Mouse (Mus musculus) intestine, embryonic 14.5 days (tissue): ENCODE measurements around the gene Nlk. TPM values are rescaled to one million over a fixed set of nuclear protein-coding genes. Genes with fewer than 3 reads are reported as not detected.
"Not testable (repeated sequence)": the region's sequence is repeated elsewhere in the genome, so short reads cannot be mapped to it uniquely, and the experiment has no call there.

Experiments
- ATAC-seq: fragments of 200-750 bp; cut with Nextera tagmentation; replicated peaks from 2 replicates; pipeline ENCODE4 v1.8.0; 2017; ENCODE audit warnings: low read depth, moderate number of reproducible peaks, moderate TSS enrichment, moderate library complexity; ENCODE audit not compliant: low FRiP score, low TSS enrichment
- DNase-seq: peaks from one replicate; pipeline ENCODE4 v3.0.0-alpha.2; 2018; ENCODE audit warnings: low spot score
- H3K27ac ChIP-seq: fragments of 300-500 bp; sonication (generic); 2 replicates; pipeline ENCODE4 v1.5.1; 2014; ENCODE audit warnings: low read depth, mild to moderate bottlenecking, control low read depth
- H3K27me3 ChIP-seq: fragments of 300-500 bp; sonication (generic); replicated peaks from 2 replicates; pipeline ENCODE4 v1.6.1; 2014; ENCODE audit warnings: low read length, control low read depth; ENCODE audit not compliant: control insufficient read depth, insufficient read depth
- H3K36me3 ChIP-seq: fragments of 300-500 bp; sonication (generic); 2 replicates; pipeline ENCODE4 v1.6.1; 2014; ENCODE audit warnings: low read length, control low read depth; ENCODE audit not compliant: control insufficient read depth, insufficient read depth
- H3K4me1 ChIP-seq: fragments of 300-500 bp; sonication (generic); replicated peaks from 2 replicates; pipeline ENCODE4 v1.6.1; 2014; ENCODE audit warnings: low read length, control low read depth, mixed read lengths; ENCODE audit not compliant: control insufficient read depth, insufficient read depth
- H3K4me2 ChIP-seq: fragments of 300-500 bp; sonication (generic); 2 replicates; pipeline ENCODE4 v1.6.1; 2014; ENCODE audit warnings: low read length
- H3K4me3 ChIP-seq: fragments of 300-500 bp; sonication (generic); 2 replicates; pipeline ENCODE4 v1.5.1; 2014; ENCODE audit warnings: low read depth, low read length, control low read depth, mixed read lengths
- H3K9ac ChIP-seq: fragments of 300-500 bp; sonication (generic); 2 replicates; pipeline ENCODE4 v1.6.1; 2014; ENCODE audit warnings: mild to moderate bottlenecking, low read length
- H3K9me3 ChIP-seq: fragments of 300-500 bp; sonication (generic); 2 replicates; pipeline ENCODE4 v1.6.1; 2016; ENCODE audit warnings: low read length, control low read depth; ENCODE audit not compliant: control insufficient read depth
- WGBS: fragments of 180-500 bp; shearing (Covaris S2); extraction: QIAGEN DNeasy Blood & Tissue Kit; methylation state at CpG from one replicate; pipeline ENCODE4 v1.1.7; 2014; 5-methylcytosine and 5-hydroxymethylcytosine counted together
- polyA plus RNA-seq: library from polyadenylated mRNA; unstranded; fragments of >200 nt; fragmentation: Nextera tagmentation; extraction: Ambion mirVana; gene quantifications from 2 replicates; pipeline ENCODE4 v1.2.1, GENCODE M21; 2014

Gene Nlk
- polyA plus RNA-seq, 1 experiment from 2014 or later: 12.6 TPM

DNA sequence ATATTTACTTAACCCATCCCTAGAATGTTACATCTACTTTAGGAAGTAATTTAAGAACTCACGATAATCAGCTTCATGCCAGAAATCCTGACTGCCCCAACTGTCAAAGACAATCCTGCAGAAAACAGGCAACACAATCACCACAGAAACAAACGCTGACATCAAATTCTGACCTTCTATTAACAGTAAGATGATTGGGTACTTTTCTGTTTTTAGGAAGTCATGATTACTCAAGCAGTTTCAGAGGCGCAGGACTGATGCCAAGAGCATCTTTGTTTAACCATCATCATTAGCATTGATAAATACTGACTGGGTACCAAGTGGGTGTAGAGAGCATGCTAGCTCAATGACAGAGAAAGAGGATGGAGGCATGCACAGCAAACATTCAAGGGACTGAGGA lies 96.7 kb downstream of the Nlk start:
- no peak overlapping the region for H3K4me3 ChIP-seq
- H3K27ac ChIP-seq: no peak overlapping the region
- H3K9ac ChIP-seq: no peak overlapping the region
- no peaks in the 10 kb centered on the region for H3K9me3 ChIP-seq
- H3K4me1 ChIP-seq: no peaks in the 10 kb centered on the region
- no peak for ATAC-seq
- H3K36me3 ChIP-seq: peaks cover 8% of the 10 kb centered on the region; the same call in 1 of the 2 replicates
- WGBS: 75% methylated on average over 3 of the region's 3 CpGs
- no peaks in the 10 kb centered on the region for H3K27me3 ChIP-seq
- no peak for DNase-seq
- H3K4me2 ChIP-seq: no peak overlapping the region

DNA sequence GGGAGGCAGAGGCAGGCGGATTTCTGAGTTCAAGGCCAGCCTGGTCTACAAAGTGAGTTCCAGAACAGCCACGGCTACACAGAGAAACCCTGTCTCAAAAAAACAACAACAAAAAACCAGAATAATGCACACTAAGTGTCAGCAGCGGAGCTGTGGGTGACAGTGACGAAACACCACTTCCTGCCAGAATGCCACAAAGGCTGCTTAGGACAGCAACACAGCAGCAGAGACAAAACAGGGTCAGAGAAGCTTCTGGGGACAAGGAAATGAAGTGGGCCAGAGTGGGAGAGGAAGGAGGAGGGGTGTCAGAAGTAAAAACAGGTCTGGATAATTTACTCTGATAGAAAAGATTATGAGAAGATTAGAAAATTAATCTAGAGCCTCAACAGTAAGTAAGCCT lies 97.1 kb downstream of the Nlk start:
- DNase-seq (no peak), ATAC-seq (no peak)
- Histone ChIP-seq H3K36me3 (peaks cover 8% of the 10 kb centered on the region; the same call in 1 of the 2 replicates), H3K4me2 (no peak overlapping the region), H3K4me3 (no peak overlapping the region), H3K9ac (no peak overlapping the region), H3K9me3 (no peaks in the 10 kb centered on the region), H3K27me3 (no peaks in the 10 kb centered on the region), H3K4me1 (no peaks in the 10 kb centered on the region), H3K27ac (no peak overlapping the region)
- 77% methylated on average over 4 of the region's 4 CpGs for WGBS

DNA sequence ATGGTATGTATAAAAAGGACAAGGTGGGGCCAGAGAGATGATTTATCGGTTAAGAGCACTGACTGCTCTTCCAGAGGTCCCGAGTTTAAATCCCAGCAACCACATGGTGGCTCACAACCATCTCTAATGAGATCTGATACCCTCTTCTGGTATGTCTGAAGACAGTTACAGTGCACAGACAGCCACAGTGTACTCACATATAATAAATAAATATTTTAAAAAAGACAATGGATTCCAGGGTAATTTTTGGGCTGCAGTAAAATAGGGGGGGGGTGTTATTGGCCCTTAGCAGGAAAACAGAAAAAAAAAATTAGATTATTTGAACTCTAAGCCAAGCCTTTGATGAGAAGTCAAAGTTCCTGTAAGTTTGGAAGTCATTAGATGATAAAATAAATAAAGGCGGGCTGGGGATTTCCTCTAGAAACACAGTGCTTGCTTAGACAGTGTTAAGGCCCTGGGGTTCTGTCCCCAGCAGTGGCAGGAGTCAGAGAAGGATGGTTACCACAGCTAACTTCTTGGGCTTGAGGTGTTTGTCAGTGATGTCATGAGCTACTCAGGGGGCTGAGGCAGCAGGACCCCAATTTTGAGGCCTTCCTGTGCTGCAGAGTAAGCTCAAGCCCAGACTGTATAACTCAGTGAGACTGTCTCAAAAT lies 98.3 kb downstream of the Nlk start:
- DNase-seq (no peak), ATAC-seq (no peak)
- Histone ChIP-seq H3K4me2 (no peak overlapping the region), H3K27ac (no peak overlapping the region), H3K36me3 (peaks cover 8% of the 10 kb centered on the region; the same call in 1 of the 2 replicates), H3K9ac (no peak overlapping the region), H3K4me1 (no peaks in the 10 kb centered on the region), H3K27me3 (no peaks in the 10 kb centered on the region), H3K4me3 (no peak overlapping the region), H3K9me3 (no peaks in the 10 kb centered on the region)
- 66% methylated on average over 3 of the region's 3 CpGs for WGBS

DNA sequence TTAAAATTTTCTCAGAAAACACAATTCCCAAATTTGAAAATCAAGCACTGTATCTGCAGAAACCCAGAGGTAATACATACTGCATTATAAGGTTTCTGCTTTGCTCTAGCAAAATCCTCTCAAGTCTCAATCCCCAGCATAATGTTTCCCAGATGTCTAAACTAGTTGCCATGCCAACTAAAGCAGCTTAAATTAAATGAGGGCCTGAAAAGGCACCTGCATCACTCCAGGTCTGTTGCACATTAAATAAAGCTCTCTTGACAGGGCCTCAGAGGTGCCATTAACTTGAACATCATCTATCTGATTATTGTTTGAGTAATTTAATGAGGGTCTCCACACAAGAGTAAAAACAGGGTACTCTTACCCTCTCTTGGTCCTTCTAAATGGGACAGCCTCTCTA lies 100.4 kb downstream of the Nlk start:
- no peaks in the 10 kb centered on the region for H3K9me3 ChIP-seq
- H3K4me3 ChIP-seq: no peak overlapping the region
- H3K9ac ChIP-seq: no peak overlapping the region
- no peaks in the 10 kb centered on the region for H3K4me1 ChIP-seq
- no peak overlapping the region for H3K27ac ChIP-seq
- H3K36me3 ChIP-seq: no peaks in the 10 kb centered on the region
- no peaks in the 10 kb centered on the region for H3K27me3 ChIP-seq
- DNase-seq (no peak), ATAC-seq (no peak)
- no peak overlapping the region for H3K4me2 ChIP-seq

DNA sequence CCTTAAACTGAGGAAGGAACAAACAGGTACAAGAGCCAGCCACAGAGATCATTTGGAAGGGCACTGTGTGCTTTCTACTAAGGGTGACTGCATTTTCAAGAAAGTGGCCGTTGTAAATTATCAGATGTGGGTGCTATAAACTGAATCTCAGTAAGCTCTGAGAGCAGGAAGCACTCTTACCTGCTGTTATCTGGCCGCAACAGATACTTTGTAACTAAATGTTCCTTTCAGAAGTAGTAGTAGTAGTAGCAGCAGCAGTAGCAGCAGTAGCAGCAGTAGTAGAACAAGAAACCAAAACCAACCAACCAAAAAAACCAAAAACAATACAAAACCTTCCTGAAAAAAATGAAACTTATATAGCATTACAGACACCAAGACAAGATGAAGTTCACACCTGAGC lies 101.4 kb downstream of the Nlk start:
- no peak for ATAC-seq
- H3K27me3 ChIP-seq: no peaks in the 10 kb centered on the region
- no peaks in the 10 kb centered on the region for H3K36me3 ChIP-seq
- DNase-seq: no peak
- no peaks in the 10 kb centered on the region for H3K9me3 ChIP-seq
- H3K4me3 ChIP-seq: no peak overlapping the region
- H3K9ac ChIP-seq: no peak overlapping the region
- H3K4me2 ChIP-seq: no peak overlapping the region
- WGBS: 76% methylated on average over 2 of the region's 2 CpGs
- no peak overlapping the region for H3K27ac ChIP-seq
- H3K4me1 ChIP-seq: no peaks in the 10 kb centered on the region

DNA sequence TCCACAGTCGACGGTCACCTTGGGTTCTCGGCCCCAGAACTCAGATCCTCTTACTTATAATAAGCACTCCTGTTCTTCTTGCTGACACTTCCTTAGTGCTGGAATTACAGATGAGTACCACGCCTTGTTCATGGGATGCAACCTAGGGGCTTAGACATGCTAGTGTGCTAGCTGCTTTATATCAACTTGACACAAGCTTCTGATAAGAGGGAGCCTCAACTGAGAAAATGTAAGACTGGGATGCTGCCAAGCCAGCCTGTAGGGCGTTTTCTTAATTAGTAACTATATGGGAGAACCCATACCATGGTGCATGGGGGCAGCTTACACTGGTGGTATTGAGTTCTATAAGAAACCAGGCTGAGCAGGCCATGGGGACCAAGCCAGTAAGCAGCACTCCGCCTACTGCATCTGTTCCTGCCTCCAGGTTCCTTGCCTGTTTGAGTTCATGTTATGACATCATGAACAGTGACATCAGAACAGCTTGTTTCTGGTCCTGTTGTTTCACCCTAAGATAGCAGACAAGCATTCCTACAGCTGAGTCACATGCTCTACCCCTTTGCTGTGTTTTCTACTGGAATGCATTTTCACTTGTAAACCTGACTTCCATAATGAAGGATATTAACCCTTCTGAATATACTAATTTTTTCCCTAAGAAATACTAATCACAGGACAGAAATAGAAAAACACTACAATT lies 102.8 kb downstream of the Nlk start:
- no peak overlapping the region for H3K27ac ChIP-seq
- H3K27me3 ChIP-seq: no peaks in the 10 kb centered on the region
- WGBS: 77% methylated on average over 6 of the region's 6 CpGs
- H3K9ac ChIP-seq: no peak overlapping the region
- no peak overlapping the region for H3K4me3 ChIP-seq
- H3K4me2 ChIP-seq: no peak overlapping the region
- no peak for DNase-seq
- H3K9me3 ChIP-seq: no peaks in the 10 kb centered on the region
- H3K36me3 ChIP-seq: no peaks in the 10 kb centered on the region
- no peaks in the 10 kb centered on the region for H3K4me1 ChIP-seq
- ATAC-seq: no peak

DNA sequence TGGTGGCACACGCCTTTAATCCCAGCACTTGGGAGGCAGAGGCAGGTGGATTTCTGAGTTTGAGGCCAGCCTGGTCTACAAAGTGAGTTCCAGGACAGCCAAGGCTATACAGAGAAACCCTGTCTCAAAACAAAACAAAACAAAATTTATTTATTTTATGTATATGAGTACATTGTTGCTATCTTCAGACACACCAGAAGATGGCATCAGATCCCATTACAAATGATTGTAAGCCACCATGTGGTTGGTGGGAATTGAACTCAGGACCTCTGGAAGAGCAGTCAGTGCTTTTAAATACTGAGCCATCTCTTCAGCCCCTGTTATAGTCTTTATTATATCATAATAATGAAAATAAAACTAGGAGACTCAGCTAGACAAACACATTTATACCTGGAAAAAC lies 109.5 kb downstream of the Nlk start:
- not testable (repeated sequence) for H3K4me3 ChIP-seq, H3K9ac ChIP-seq, H3K9me3 ChIP-seq, H3K4me1 ChIP-seq, ATAC-seq, H3K27ac ChIP-seq, H3K4me2 ChIP-seq, H3K27me3 ChIP-seq, DNase-seq
- H3K36me3 ChIP-seq: peaks cover 17% of the 10 kb centered on the region
- WGBS: 94% methylated on average over 1 of the region's 1 CpGs

DNA sequence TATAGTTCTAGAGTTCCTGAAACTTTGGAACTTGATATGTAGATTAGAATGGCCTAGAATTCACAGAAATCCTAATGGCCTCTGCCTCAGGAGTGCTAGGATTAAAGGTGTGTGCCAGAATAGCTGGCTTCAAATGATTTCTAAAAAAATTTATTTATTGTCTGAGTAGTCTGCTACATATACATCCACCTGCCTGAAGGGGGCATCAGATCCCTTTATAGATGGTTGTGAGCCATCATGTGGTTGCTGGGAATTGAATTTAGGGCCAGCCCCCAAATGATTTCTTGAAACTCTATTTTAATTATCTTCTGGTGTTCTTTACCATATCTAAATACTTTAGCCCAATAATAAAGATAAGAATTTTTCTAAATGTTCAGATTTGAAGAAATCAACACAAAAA lies 111.1 kb downstream of the Nlk start:
- Histone ChIP-seq H3K9ac (no peak overlapping the region), H3K4me3 (no peak overlapping the region), H3K9me3 (no peaks in the 10 kb centered on the region), H3K36me3 (peaks cover 25% of the 10 kb centered on the region), H3K4me2 (no peak overlapping the region), H3K27ac (no peak overlapping the region), H3K4me1 (no peaks in the 10 kb centered on the region), H3K27me3 (no peaks in the 10 kb centered on the region)
- DNase-seq (no peak), ATAC-seq (no peak)

DNA sequence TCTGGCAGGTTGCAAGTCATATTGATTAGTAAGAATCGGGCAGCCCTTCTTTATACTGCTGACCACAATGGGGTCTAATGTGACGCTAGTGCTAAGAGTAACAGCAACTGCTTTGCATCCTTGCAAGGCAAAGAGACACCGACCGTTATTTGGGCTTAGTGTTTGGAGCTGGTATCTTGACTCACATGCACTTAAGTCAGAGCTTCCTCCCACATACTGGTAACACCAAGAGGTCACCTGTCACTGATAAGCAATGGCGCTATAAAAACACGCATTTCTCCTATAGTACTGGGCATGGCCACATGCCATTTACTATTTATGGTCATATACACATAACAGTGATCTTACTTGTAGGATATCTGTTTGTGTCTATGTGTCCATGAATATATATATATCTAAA lies 114.3 kb downstream of the Nlk start:
- H3K27ac ChIP-seq: no peak overlapping the region
- no peaks in the 10 kb centered on the region for H3K4me1 ChIP-seq
- no peak overlapping the region for H3K4me2 ChIP-seq
- DNase-seq (no peak), ATAC-seq (no peak)
- H3K9ac ChIP-seq: no peak overlapping the region
- H3K4me3 ChIP-seq: no peak overlapping the region
- H3K36me3 ChIP-seq: peaks cover 37% of the 10 kb centered on the region
- no peaks in the 10 kb centered on the region for H3K27me3 ChIP-seq
- WGBS: 87% methylated on average over 6 of the region's 6 CpGs
- no peaks in the 10 kb centered on the region for H3K9me3 ChIP-seq
